Mouse (Mus musculus) heart, embryonic 16.5 days (tissue): ENCODE results near the gene Tprkb. TPM values are rescaled to one million over a fixed set of nuclear protein-coding genes. Genes with fewer than 3 reads are reported as not detected.
A peak's percentile ranks its signal among the peaks of the same experiment; 100 is the strongest.
"Not testable (repeated sequence)": the region's sequence is repeated elsewhere in the genome, so short reads cannot be mapped to it uniquely, and the experiment has no call there.

Source experiments
- ATAC-seq: fragments of 200-750 bp; cut with Nextera tagmentation; replicated peaks from 2 replicates; pipeline ENCODE4 v1.8.0; 2017; ENCODE audit warnings: moderate number of reproducible peaks; ENCODE audit not compliant: insufficient read depth, low FRiP score; ENCODE audit errors: extremely low read depth
- H3K27ac ChIP-seq: fragments of 300-500 bp; sonication (generic); 2 replicates; pipeline ENCODE4 v1.5.1; 2014; ENCODE audit warnings: mild to moderate bottlenecking, low read length, control low read depth, moderate library complexity
- H3K27me3 ChIP-seq: fragments of 300-500 bp; sonication (generic); 2 replicates; pipeline ENCODE4 v1.6.1; 2014; ENCODE audit warnings: low read length, mixed read lengths; ENCODE audit not compliant: control insufficient read depth, insufficient read depth
- H3K36me3 ChIP-seq: fragments of 300-500 bp; sonication (generic); 2 replicates; pipeline ENCODE4 v1.6.1; 2014; ENCODE audit not compliant: control insufficient read depth, insufficient read depth
- H3K4me1 ChIP-seq: fragments of 300-500 bp; sonication (generic); 2 replicates; pipeline ENCODE4 v1.6.1; 2014; ENCODE audit warnings: low read length, mixed read lengths; ENCODE audit not compliant: control insufficient read depth, insufficient read depth
- H3K4me2 ChIP-seq: fragments of 300-500 bp; sonication (generic); 2 replicates; pipeline ENCODE4 v1.6.1; 2014; ENCODE audit warnings: low read depth, mild to moderate bottlenecking, control low read depth, low read length
- H3K4me3 ChIP-seq: fragments of 300-500 bp; sonication (generic); 2 replicates; pipeline ENCODE4 v1.5.1; 2014; ENCODE audit warnings: mild to moderate bottlenecking, control low read depth, low read length
- H3K9ac ChIP-seq: fragments of 300-500 bp; sonication (generic); 2 replicates; pipeline ENCODE4 v1.6.1; 2014; ENCODE audit warnings: low read length, control low read depth
- H3K9me3 ChIP-seq: fragments of 300-500 bp; sonication (generic); replicated peaks from 2 replicates; pipeline ENCODE4 v1.6.1; 2016; ENCODE audit warnings: low read length; ENCODE audit not compliant: control insufficient read depth
- WGBS: fragments of 180-500 bp; shearing (Covaris S2); extraction: QIAGEN DNeasy Blood & Tissue Kit; methylation state at CpG from one replicate; pipeline ENCODE4 v1.1.7; 2014; 5-methylcytosine and 5-hydroxymethylcytosine counted together
- polyA plus RNA-seq: library from polyadenylated mRNA; unstranded; fragments of >200 nt; fragmentation: Nextera tagmentation; extraction: Ambion mirVana; gene quantifications from 2 replicates; pipeline ENCODE4 v1.2.1, GENCODE M21; 2015

Gene Tprkb
- polyA plus RNA-seq, 1 experiment from 2014 or later, result 20.8 TPM

DNA sequence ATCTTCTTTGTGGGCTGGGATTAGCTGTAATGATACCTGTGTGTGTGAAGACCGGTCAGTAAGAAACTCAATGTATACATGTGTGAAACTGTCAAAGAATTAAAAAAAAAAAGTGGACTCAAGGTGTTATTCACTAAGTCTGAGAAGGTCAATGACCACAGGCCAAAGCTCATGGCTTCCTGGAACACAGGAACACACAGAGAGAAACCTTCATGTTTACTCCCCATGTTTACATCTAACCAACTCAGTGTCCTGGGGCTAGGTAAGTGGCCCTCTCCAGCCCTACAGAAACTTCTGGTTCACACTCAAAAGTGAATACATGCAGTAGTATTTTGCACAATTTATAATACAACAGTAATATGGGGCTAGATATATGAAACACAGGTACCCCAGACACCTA is 2.0 kb upstream of the Tprkb start:
- Histone ChIP-seq H3K9ac (no peak overlapping the region), H3K27ac (no peak overlapping the region), H3K4me1 (peaks cover 2% of the 10 kb centered on the region), H3K36me3 (no peaks in the 10 kb centered on the region), H3K4me2 (no peak overlapping the region), H3K27me3 (no peaks in the 10 kb centered on the region), H3K9me3 (no peaks in the 10 kb centered on the region), H3K4me3 (no peak overlapping the region)
- 93% methylated on average over 1 of the region's 1 CpGs for WGBS
- no peak for ATAC-seq

GRCm38 (mm10) chr6:85915141-85915538 is 3.5 kb downstream of the Tprkb start:
- no peak for ATAC-seq
- Histone ChIP-seq H3K4me2 (peak overlapping the region; percentile 79), H3K4me3 (peak overlapping the region; percentile 62), H3K27me3 (no peaks in the 10 kb centered on the region), H3K9ac (peak overlapping the region; percentile 88), H3K9me3 (no peaks in the 10 kb centered on the region), H3K27ac (peak overlapping the region; percentile 90), H3K36me3 (no peaks in the 10 kb centered on the region), H3K4me1 (peaks cover 9% of the 10 kb centered on the region)
- WGBS, result 6% methylated on average over 11 of the region's 11 CpGs

DNA sequence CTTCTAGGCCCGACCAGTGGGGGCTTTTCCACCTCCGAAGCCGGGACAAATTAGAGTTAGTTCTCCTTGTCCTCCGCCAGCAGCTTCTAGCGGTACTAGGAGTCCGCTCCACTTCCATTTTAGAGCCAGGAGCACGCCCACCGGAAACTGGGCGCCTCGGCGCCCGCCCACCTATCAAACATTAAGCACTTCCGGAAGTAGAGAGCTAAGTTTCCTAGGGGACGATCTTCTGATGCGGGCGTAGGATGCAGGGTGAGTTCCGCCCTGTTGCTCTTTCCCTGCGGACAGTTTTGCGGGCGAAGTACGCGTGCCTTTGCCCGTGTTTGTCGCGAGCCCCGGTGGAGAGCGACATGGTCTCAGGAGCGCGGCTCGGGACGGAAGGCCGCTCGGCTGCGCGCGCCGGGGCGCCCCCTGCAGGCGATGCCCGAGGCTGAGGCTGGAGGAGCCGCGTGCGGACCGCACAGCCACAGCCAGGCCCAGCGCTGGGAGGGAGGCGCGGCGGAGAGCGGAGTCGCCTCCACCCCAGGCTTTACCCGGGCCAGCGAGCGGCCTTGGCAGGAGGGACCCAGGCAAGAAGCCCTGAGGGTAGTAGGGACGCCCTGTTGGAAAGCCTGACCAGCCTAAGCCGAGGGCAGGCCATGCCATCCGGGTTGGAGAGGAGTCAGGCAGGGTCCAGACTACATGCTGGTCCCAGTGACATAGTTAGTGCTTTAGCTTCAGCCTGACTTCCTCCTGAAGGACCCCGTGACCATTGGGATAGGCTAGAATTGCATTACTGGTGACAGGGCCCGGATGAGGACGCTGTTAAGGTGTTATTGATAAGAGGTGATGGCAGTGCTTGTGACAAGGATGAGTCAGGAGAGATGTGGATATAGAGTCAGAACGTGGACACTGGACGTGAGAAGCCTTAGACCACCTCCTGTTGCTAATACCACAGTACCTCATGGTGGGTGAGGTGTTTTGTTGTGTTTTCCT is 4.2 kb downstream of the Tprkb start, which contains the start of gene Nat8f1:
Gene Nat8f1, minus strand, starts transcription at position 149 of the 975 bp plus-strand sequence.
- peak; percentile 96 for ATAC-seq
- not testable (repeated sequence) for H3K36me3 ChIP-seq, H3K4me1 ChIP-seq, H3K27me3 ChIP-seq, H3K9me3 ChIP-seq
- peak within 1 kb of the TSS; percentile 90 for H3K27ac ChIP-seq
- peak within 1 kb of the TSS; percentile 62 for H3K4me3 ChIP-seq
- H3K9ac ChIP-seq, result peak within 1 kb of the TSS; percentile 88
- under 1% methylated on average over 60 of the region's 61 CpGs for WGBS
- H3K4me2 ChIP-seq, result peak within 1 kb of the TSS; percentile 79

GRCm38 (mm10) chr6:85916596-85916995 is 4.9 kb downstream of the Tprkb start:
- Histone ChIP-seq H3K4me3 (peak overlapping the region; percentile 62), H3K36me3 (peaks cover 2% of the 10 kb centered on the region; the same call in 1 of the 2 replicates), H3K4me2 (peak overlapping the region; percentile 75), H3K9me3 (no peaks in the 10 kb centered on the region), H3K4me1 (peaks cover 9% of the 10 kb centered on the region), H3K27me3 (no peaks in the 10 kb centered on the region), H3K27ac (peak overlapping the region; percentile 90), H3K9ac (peak overlapping the region; percentile 88)
- 83% methylated on average over 6 of the region's 6 CpGs for WGBS
- no peak for ATAC-seq

GRCm38 (mm10) chr6:85918341-85918740 is 6.7 kb downstream of the Tprkb start:
- H3K36me3 ChIP-seq, result peaks cover 10% of the 10 kb centered on the region
- 96% methylated on average over 3 of the region's 3 CpGs for WGBS
- not testable (repeated sequence) for H3K9me3 ChIP-seq, H3K4me1 ChIP-seq, H3K4me3 ChIP-seq, H3K27me3 ChIP-seq, H3K4me2 ChIP-seq, ATAC-seq, H3K27ac ChIP-seq, H3K9ac ChIP-seq

DNA sequence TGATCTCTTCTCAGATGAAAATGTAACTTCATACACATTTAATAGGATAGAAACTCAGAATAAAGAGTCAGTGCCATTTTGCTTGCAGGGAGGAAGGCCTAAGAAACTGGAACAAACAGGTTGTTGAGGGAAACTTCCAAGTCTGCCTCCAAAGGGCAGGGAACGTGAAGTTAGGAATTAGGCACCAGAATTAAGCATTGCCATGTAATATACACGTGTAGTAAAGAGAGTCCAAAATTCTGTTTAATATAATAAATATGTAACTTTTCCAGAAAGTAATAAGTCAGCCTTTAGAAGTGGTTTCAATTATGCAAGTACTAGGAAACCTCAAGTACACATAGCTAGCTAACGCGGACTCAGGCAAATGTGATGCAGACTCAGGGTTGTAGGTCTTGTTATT is 7.7 kb downstream of the Tprkb start:
- Histone ChIP-seq H3K27ac (no peak overlapping the region), H3K4me2 (no peak overlapping the region), H3K9me3 (no peaks in the 10 kb centered on the region), H3K36me3 (peaks cover 13% of the 10 kb centered on the region), H3K9ac (no peak overlapping the region), H3K27me3 (no peaks in the 10 kb centered on the region), H3K4me3 (no peak overlapping the region), H3K4me1 (peaks cover 9% of the 10 kb centered on the region)
- ATAC-seq, result no peak
- 96% methylated on average over 4 of the region's 4 CpGs for WGBS

GRCm38 (mm10) chr6:85923643-85924042 is 12.0 kb downstream of the Tprkb start:
- Histone ChIP-seq H3K4me2 (no peak overlapping the region), H3K4me3 (no peak overlapping the region), H3K36me3 (peaks cover 42% of the 10 kb centered on the region), H3K9ac (no peak overlapping the region), H3K4me1 (no peaks in the 10 kb centered on the region), H3K27ac (no peak overlapping the region), H3K27me3 (no peaks in the 10 kb centered on the region), H3K9me3 (no peaks in the 10 kb centered on the region)
- no peak for ATAC-seq
- WGBS, result 100% methylated on average over 1 of the region's 1 CpGs

- H3K9ac ChIP-seq, result no peak overlapping the region
- H3K9me3 ChIP-seq, result no peaks in the 10 kb centered on the region
- peaks cover 46% of the 10 kb centered on the region for H3K36me3 ChIP-seq
- no peaks in the 10 kb centered on the region for H3K4me1 ChIP-seq
- 64% methylated on average over 1 of the region's 1 CpGs for WGBS
- ATAC-seq, result no peak
- no peak overlapping the region for H3K4me3 ChIP-seq
- H3K27ac ChIP-seq, result no peak overlapping the region
- no peak overlapping the region for H3K4me2 ChIP-seq
- no peaks in the 10 kb centered on the region for H3K27me3 ChIP-seq
Observed at GRCm38 (mm10) chr6:85926709-85927108, 15.0 kb downstream of the Tprkb start.
